Mouse (Mus musculus) gastrocnemius, adult 8-10 months (tissue): ENCODE results near the gene Cyp46a1. TPM values are rescaled to one million over a fixed set of nuclear protein-coding genes. Genes with fewer than 3 reads are reported as not detected.

Source experiments
- DNase-seq, 2 experiments: peaks; one replicate each; pipeline ENCODE4 v3.0.0; 2022; ENCODE audit warnings: low spot score in 2 of 2
- total RNA-seq, 4 experiments: library from RNA; stranded (reverse); gene quantifications; 2 replicates each; pipeline ENCODE4 v1.2.4; 2022

The Cyp46a1 gene
- total RNA-seq, 4 experiments from 2014 or later = 0.13 to 0.44 (median 0.19) TPM

DNA sequence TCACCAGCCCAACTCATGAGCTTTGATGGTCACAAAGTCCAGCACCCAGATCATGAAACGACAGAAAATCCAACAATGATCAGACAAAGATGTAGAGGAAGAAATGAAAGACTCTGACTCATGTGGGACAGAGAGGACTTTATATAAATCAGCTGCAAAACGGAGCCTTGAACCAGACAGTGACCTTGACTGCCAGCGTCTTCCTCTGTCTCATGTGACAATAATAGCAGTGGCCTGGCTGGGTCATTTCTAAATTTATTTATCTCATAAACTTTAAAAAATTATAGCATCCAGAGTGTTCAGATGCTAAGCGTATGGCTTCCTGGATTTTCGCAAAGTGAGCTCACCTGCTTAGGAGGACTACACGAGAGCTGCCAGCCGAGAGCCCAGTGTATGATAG is 64.5 kb downstream of the Cyp46a1 start:
- no peak for DNase-seq

- peak in 1 of 2 experiments; percentile 49 for DNase-seq
Observed at GRCm38 (mm10) chr12:108399191-108399590, 65.0 kb downstream of the Cyp46a1 start.

DNA sequence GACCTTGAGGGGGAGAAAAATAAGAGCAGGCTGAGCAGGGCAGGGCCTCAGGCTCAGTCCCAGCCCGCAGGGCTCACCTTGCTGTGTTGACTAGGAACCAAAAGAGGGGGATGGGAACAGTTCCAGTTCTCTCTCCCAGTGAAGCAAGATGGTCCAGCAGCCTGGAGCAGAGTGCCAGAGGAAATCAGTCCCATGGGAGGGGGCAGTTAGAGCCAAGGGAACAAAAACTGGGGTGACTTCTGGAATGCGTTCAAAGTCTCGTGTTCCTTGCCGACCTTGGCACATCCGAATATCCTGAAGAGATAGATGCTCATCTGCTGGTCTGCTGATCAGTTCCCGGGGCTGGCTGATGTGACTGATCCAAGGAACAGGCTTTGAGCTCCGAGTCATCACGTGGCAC is 66.8 kb downstream of the Cyp46a1 start:
- DNase-seq = no peak

GRCm38 (mm10) chr12:108403957-108404356 is 69.8 kb downstream of the Cyp46a1 start:
- DNase-seq = peak in 1 of 2 experiments; percentile 40

DNA sequence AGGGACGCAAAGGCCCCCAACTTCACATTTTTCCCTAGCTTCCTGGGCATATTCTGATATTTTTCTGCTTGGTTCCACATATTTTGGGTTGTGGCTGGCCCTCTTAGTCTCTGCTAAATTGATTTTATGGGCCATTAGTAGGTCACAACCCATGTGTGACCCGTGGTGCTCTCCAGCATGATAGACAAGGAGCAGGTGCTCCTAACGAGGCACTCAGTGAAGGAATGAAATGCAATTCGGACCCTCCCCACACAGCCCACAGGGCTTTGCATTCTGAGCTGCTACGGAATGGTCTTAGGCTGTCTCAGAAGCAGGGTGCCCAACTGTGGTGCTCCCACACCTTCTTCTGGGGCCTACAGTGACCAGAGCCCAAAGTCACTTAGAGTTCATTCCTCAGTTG is 74.9 kb downstream of the Cyp46a1 start:
- DNase-seq = no peak

DNA sequence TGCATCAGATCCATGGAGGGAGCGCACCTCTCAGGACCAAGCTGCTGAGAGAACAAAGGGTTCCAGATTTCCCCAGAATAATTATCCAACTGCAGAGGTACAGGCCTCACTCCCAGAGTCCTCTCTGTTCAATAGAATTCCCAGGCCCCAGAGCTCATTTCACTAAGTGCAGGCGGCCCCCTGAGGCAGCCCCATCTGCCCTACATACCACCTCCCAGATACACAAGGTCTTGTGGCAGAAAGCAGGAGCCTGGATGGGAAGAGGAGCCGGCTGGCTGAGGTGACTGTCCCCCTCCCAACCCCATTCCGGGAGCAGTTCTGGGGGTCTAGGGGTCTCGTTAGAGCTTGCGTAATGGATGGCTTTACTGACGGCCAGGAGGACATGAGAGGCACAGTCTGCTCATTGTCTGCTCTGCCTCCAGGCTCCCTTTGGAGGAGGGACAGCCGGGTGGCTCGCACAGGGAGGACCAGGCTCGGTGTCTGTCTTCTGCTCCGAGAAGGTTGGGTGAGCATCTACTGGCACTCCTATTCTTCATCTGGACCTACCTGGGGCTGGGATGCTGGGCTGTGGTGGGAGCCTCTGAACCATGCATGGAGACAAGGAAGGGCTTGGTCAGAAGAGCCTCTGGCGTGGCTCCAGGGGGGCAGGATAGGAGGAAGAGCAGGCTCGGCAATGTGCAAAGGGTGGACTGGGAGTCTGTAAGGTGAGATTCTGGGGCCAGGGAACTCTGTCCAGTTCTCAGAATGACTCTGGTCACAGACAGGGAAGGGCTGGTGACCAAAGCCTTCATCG is 76.4 kb downstream of the Cyp46a1 start:
- DNase-seq = no peak

Other genes with a start within 250 kb of the Cyp46a1 start
- 100 to 1,000 TPM; 111 to 120 (median 117) TPM for gene Setd3, start 155.1 kb upstream of the Cyp46a1 start, total RNA-seq
- gene Ccnk, start 154.8 kb upstream of the Cyp46a1 start, total RNA-seq = 100 to 1,000 TPM; 133 to 150 (median 139) TPM
- 10 to 100 TPM; 41.1 to 49.4 (median 43.5) TPM for gene Ccdc85c, start 59.0 kb upstream of the Cyp46a1 start, total RNA-seq
- gene Hhipl1, start 28.1 kb upstream of the Cyp46a1 start, total RNA-seq = under 1 TPM; 0.44 to 0.74 (median 0.69) TPM
- 100 to 1,000 TPM in 3 of 4 experiments, 10 to 100 TPM in 1; 92.6 to 123 (median 118) TPM for gene Eml1, start 36.6 kb downstream of the Cyp46a1 start, total RNA-seq
- gene Evl, start 220.3 kb downstream of the Cyp46a1 start, total RNA-seq = 10 to 100 TPM in 1 of 4 experiments, 1 to 10 TPM in 3; 5.5 to 10.1 (median 7.4) TPM